Mouse (Mus musculus): ENCODE measurements at regions not wholly inside any gene's neighbourhood (a gene's known extent, or its start where the extent isn't known, plus 50 kb on each side); places are given as distances from the start of the nearest gene placed in this dataset.
A peak's percentile ranks its signal among the peaks of the same experiment; 100 is the strongest.

DNA sequence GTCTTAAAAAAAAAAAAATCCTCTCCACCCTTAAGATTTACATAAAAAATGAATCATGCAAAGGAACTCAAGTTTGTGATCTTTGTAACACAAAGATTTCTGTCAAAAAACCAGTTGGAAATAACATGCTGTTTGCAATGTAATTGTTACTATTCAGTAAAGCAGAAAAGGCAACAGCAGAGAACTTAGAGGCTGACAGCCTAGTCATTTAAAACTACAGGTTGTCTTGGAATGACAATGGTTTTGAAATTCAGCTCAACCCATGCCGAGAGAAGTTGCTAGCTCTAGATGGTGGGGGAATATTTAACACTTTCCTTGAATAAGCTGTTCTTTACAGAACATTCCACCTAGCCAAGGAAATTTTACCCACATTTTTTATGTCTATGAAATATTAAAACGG is 269.2 kb upstream of the Celf2 start:
- TF ChIP-seq EP300 (optimal IDR thresholded peaks at IDR 0.05) (no peak), CTCF (IDR thresholded peaks at IDR 0.05; ENCODE audit: low read depth) (no peak)
- H3K4me3 ChIP-seq (ENCODE audit: low read depth, low read length) = no peak overlapping the region
- no peaks in the 10 kb centered on the region for H3K9me3 ChIP-seq (ENCODE audit: control insufficient read depth, low read length)
- H3K9ac ChIP-seq (ENCODE audit: low read length) = no peak overlapping the region
- no peaks in the 10 kb centered on the region for H3K4me1 ChIP-seq (replicated peaks; ENCODE audit: control insufficient read depth, insufficient read depth)
- WGBS = 49% methylated on average over 2 of the region's 2 CpGs
- H3K36me3 ChIP-seq (ENCODE audit: control insufficient read depth, insufficient read depth, low read length) = no peaks in the 10 kb centered on the region
- H3K27ac ChIP-seq (replicated peaks) = no peak overlapping the region
- DNase-seq (ENCODE audit: low spot score) = no peak
- no peak overlapping the region for H3K4me2 ChIP-seq (replicated peaks; ENCODE audit: low read depth)
- ATAC-seq (ENCODE audit: low FRiP score, low TSS enrichment) = no peak
- no peaks in the 10 kb centered on the region for H3K27me3 ChIP-seq (ENCODE audit: control insufficient read depth, insufficient read depth, low read length)

DNA sequence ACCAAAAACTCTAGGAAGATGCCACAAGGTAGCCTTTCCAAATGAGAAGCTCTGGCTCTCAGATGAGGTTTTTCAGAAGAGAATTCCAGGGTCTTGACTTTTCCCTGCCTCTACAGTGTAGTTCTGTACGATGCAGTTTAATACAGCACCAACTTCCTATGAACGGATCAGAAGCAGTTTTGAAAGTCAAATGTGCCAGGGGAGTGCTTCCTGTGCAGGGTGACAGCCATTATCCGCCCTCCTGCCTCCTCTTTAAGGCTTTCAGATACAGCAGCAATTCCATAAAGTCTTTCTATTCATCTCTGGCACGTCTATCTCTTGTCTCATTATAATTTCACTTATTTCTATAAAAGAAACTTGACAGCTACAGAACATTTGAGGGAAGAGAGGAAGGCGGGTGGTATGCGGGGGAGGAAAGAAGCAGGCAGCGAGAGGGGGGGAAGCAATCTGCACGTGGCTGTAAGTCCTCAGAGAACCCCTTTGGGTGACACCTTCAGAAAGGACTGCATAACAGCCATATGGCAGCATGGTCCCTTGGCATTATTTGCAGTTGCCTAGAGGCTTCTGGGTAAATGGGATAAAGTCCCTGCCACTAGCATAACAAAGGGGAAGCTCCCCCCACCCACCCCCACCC is 224.9 kb upstream of the Celf2 start:
- Histone ChIP-seq H3K9me3 (ENCODE audit: control insufficient read depth, low read length) (no peaks in the 10 kb centered on the region), H3K36me3 (ENCODE audit: control insufficient read depth, insufficient read depth, low read length) (no peaks in the 10 kb centered on the region), H3K9ac (ENCODE audit: low read length) (no peak overlapping the region), H3K4me2 (replicated peaks; ENCODE audit: low read depth) (no peak overlapping the region), H3K4me3 (ENCODE audit: low read depth, low read length) (no peak overlapping the region), H3K27me3 (ENCODE audit: control insufficient read depth, insufficient read depth, low read length) (no peaks in the 10 kb centered on the region), H3K4me1 (replicated peaks; ENCODE audit: control insufficient read depth, insufficient read depth) (no peaks in the 10 kb centered on the region), H3K27ac (replicated peaks) (no peak overlapping the region)
- ATAC-seq (ENCODE audit: low FRiP score, low TSS enrichment) (no peak), DNase-seq (ENCODE audit: low spot score) (no peak)
- WGBS = 55% methylated on average over 8 of the region's 8 CpGs
- TF ChIP-seq CTCF (IDR thresholded peaks at IDR 0.05; ENCODE audit: low read depth) = no peak
- TF ChIP-seq EP300 (optimal IDR thresholded peaks at IDR 0.05) = no peak

DNA sequence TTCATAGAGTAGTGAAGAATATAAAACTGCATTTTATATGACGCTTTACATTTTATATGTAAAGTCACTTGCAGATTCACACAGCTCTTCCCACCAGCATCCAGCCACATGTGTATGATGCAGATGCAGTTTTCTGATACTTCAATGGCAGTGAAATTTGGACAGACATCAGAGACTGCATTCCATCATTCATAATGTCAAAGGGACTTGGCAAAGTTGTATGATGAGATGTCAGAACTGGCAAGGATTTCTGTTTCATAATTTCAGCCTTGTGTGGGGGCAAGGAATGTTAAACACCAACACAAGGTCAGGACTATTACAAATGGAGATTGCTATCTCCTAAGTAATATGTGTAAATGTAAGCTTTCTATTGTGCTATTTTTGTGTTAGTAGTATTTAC is 221.6 kb upstream of the Celf2 start:
- DNase-seq (ENCODE audit: low spot score) = no peak
- Histone ChIP-seq H3K27ac (replicated peaks) (no peak overlapping the region), H3K4me2 (replicated peaks; ENCODE audit: low read depth) (no peak overlapping the region), H3K4me1 (replicated peaks; ENCODE audit: control insufficient read depth, insufficient read depth) (no peaks in the 10 kb centered on the region), H3K9ac (ENCODE audit: low read length) (no peak overlapping the region), H3K27me3 (ENCODE audit: control insufficient read depth, insufficient read depth, low read length) (no peaks in the 10 kb centered on the region), H3K4me3 (ENCODE audit: low read depth, low read length) (no peak overlapping the region), H3K36me3 (ENCODE audit: control insufficient read depth, insufficient read depth, low read length) (no peaks in the 10 kb centered on the region), H3K9me3 (ENCODE audit: control insufficient read depth, low read length) (no peaks in the 10 kb centered on the region)
- no peak for ATAC-seq (ENCODE audit: low FRiP score, low TSS enrichment)
- WGBS = 90% methylated on average over 1 of the region's 1 CpGs
- TF ChIP-seq CTCF (IDR thresholded peaks at IDR 0.05; ENCODE audit: low read depth) = no peak
- no peak for TF ChIP-seq EP300 (optimal IDR thresholded peaks at IDR 0.05)

DNA sequence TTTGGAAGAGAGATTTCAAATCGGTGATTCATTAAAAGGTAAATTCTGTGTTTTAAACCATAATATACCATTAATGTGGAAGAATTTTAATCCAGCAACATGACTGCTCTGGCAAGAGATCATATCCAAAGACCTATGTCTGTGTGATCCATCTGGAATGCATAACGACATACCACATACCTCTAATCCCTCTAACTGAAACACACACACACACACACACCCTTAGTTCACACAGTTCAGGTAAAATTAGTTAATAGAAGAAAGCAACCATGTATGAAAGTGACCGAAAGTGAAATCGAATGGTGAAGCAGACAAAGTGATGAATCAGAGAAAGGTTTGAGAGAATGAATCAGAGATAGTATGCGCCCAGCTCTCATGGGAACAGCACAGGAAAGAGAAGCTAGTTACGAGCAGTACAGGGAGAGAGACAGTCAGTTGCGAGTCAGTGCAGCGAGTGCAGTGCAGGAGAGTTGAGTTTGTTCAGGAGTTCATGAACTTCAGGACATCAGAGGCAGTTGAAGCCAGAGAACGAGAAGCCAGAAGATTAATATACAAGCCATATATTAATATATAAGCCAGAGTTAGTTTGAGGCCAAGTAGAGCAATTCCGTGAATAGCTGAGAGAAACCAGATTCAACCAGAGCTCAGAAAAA is 213.0 kb upstream of the Celf2 start:
- no peaks in the 10 kb centered on the region for H3K4me1 ChIP-seq (replicated peaks; ENCODE audit: control insufficient read depth, insufficient read depth)
- H3K4me3 ChIP-seq (ENCODE audit: low read depth, low read length) = no peak overlapping the region
- 61% methylated on average over 10 of the region's 10 CpGs for WGBS
- H3K36me3 ChIP-seq (ENCODE audit: control insufficient read depth, insufficient read depth, low read length) = no peaks in the 10 kb centered on the region
- H3K27ac ChIP-seq (replicated peaks) = no peak overlapping the region
- H3K9me3 ChIP-seq (ENCODE audit: control insufficient read depth, low read length) = no peaks in the 10 kb centered on the region
- DNase-seq (ENCODE audit: low spot score) (no peak), ATAC-seq (ENCODE audit: low FRiP score, low TSS enrichment) (no peak)
- no peak overlapping the region for H3K9ac ChIP-seq (ENCODE audit: low read length)
- H3K27me3 ChIP-seq (ENCODE audit: control insufficient read depth, insufficient read depth, low read length) = no peaks in the 10 kb centered on the region
- H3K4me2 ChIP-seq (replicated peaks; ENCODE audit: low read depth) = no peak overlapping the region
- TF ChIP-seq EP300 (optimal IDR thresholded peaks at IDR 0.05) = no peak
- TF ChIP-seq CTCF (IDR thresholded peaks at IDR 0.05; ENCODE audit: low read depth) = no peak

DNA sequence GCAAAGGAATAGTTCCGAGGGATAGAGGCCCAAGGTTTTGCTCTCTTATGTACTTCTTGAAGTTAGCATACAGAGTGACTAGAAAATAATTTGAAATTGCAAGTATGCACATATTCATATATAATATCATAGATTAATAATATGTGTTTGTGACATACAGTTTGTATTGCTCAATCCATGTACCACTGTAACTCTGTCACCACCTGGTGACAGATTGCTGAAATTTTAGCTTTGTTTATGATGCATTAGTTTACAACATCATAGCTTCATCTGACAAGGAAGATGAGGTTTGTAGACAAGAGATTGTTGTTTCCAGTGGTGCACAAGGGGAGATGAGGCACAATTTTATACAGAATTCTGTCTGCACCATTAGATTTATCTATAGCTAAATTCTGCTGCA is 201.7 kb upstream of the Celf2 start:
- H3K4me2 ChIP-seq (replicated peaks; ENCODE audit: low read depth) = no peak overlapping the region
- no peaks in the 10 kb centered on the region for H3K4me1 ChIP-seq (replicated peaks; ENCODE audit: control insufficient read depth, insufficient read depth)
- H3K27me3 ChIP-seq (ENCODE audit: control insufficient read depth, insufficient read depth, low read length) = no peaks in the 10 kb centered on the region
- no peak overlapping the region for H3K9ac ChIP-seq (ENCODE audit: low read length)
- H3K27ac ChIP-seq (replicated peaks) = no peak overlapping the region
- no peak for TF ChIP-seq EP300 (optimal IDR thresholded peaks at IDR 0.05)
- TF ChIP-seq CTCF (IDR thresholded peaks at IDR 0.05; ENCODE audit: low read depth) = peak; percentile 53
- 68% methylated on average over 1 of the region's 1 CpGs for WGBS
- no peak overlapping the region for H3K4me3 ChIP-seq (ENCODE audit: low read depth, low read length)
- ATAC-seq (ENCODE audit: low FRiP score, low TSS enrichment) (no peak), DNase-seq (ENCODE audit: low spot score) (no peak)
- H3K9me3 ChIP-seq (ENCODE audit: control insufficient read depth, low read length) = no peaks in the 10 kb centered on the region
- H3K36me3 ChIP-seq (ENCODE audit: control insufficient read depth, insufficient read depth, low read length) = no peaks in the 10 kb centered on the region

DNA sequence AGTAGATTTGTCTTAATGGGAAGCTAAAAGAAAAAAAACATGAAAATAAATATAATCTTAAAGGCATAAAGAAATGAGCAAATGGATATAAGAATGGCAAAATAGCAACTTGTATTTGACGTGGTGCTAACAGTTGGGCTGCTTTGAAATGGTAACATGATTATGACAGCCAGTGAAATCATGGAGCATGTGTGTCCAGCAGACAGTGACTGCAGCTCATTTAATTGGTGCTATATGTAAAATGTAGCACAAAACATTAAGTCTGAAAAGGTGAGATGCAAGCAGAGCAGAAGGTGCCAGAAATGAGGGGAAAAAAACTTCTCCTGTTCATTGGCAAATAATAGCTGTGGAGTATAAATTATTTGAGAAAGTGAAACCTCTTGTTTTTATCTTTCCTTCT is 201.1 kb upstream of the Celf2 start:
- 79% methylated on average over 1 of the region's 1 CpGs for WGBS

More for the DNA sequence above, 201.1 kb upstream of the Celf2 start:
- H3K9me3 ChIP-seq (ENCODE audit: control insufficient read depth, low read length) = no peaks in the 10 kb centered on the region
- ATAC-seq (ENCODE audit: low FRiP score, low TSS enrichment) (no peak), DNase-seq (ENCODE audit: low spot score) (no peak)
- H3K4me1 ChIP-seq (replicated peaks; ENCODE audit: control insufficient read depth, insufficient read depth) = no peaks in the 10 kb centered on the region
- H3K27ac ChIP-seq (replicated peaks) = no peak overlapping the region
- no peaks in the 10 kb centered on the region for H3K27me3 ChIP-seq (ENCODE audit: control insufficient read depth, insufficient read depth, low read length)
- H3K9ac ChIP-seq (ENCODE audit: low read length) = no peak overlapping the region
- TF ChIP-seq EP300 (optimal IDR thresholded peaks at IDR 0.05) = no peak
- TF ChIP-seq CTCF (IDR thresholded peaks at IDR 0.05; ENCODE audit: low read depth) = no peak
- H3K4me3 ChIP-seq (ENCODE audit: low read depth, low read length) = no peak overlapping the region
- no peaks in the 10 kb centered on the region for H3K36me3 ChIP-seq (ENCODE audit: control insufficient read depth, insufficient read depth, low read length)
- no peak overlapping the region for H3K4me2 ChIP-seq (replicated peaks; ENCODE audit: low read depth)
